Mouse (Mus musculus) C2C12 (cell line): ENCODE data around the gene Prr11.
A peak's percentile ranks its signal among the peaks of the same experiment; 100 is the strongest.

ENCODE experiments used
- CEBPB ChIP-seq: IDR thresholded peaks from one replicate; pipeline ENCODE4 v1.6.1; 2011; ENCODE audit warnings: low read depth, mild to moderate bottlenecking, control low read depth, moderate library complexity
- CTCF ChIP-seq: IDR thresholded peaks from one replicate; pipeline ENCODE4 v1.5.1; 2011; ENCODE audit not compliant: control insufficient read depth, insufficient read depth, insufficient read length
- FOSL1 ChIP-seq: IDR thresholded peaks from one replicate; pipeline ENCODE4 v1.8.0; 2011; ENCODE audit warnings: mild to moderate bottlenecking, low read length; ENCODE audit not compliant: poor library complexity, insufficient read depth, severe bottlenecking
- MAX ChIP-seq: IDR thresholded peaks from one replicate; pipeline ENCODE4 v1.6.1; 2011; ENCODE audit warnings: mild to moderate bottlenecking, control low read depth
- MYOD1 ChIP-seq: IDR thresholded peaks from one replicate; pipeline ENCODE4 v1.6.1; 2011; ENCODE audit warnings: low read depth; ENCODE audit not compliant: control insufficient read depth, insufficient read length
- MYOG ChIP-seq: IDR thresholded peaks from one replicate; pipeline ENCODE4 v1.6.1; 2011; ENCODE audit not compliant: control insufficient read depth, insufficient read length; ENCODE audit errors: extremely low read depth
- USF1 ChIP-seq: IDR thresholded peaks from one replicate; pipeline ENCODE4 v1.6.1; 2011; ENCODE audit warnings: low read depth, mild to moderate bottlenecking, control low read depth, moderate library complexity

DNA sequence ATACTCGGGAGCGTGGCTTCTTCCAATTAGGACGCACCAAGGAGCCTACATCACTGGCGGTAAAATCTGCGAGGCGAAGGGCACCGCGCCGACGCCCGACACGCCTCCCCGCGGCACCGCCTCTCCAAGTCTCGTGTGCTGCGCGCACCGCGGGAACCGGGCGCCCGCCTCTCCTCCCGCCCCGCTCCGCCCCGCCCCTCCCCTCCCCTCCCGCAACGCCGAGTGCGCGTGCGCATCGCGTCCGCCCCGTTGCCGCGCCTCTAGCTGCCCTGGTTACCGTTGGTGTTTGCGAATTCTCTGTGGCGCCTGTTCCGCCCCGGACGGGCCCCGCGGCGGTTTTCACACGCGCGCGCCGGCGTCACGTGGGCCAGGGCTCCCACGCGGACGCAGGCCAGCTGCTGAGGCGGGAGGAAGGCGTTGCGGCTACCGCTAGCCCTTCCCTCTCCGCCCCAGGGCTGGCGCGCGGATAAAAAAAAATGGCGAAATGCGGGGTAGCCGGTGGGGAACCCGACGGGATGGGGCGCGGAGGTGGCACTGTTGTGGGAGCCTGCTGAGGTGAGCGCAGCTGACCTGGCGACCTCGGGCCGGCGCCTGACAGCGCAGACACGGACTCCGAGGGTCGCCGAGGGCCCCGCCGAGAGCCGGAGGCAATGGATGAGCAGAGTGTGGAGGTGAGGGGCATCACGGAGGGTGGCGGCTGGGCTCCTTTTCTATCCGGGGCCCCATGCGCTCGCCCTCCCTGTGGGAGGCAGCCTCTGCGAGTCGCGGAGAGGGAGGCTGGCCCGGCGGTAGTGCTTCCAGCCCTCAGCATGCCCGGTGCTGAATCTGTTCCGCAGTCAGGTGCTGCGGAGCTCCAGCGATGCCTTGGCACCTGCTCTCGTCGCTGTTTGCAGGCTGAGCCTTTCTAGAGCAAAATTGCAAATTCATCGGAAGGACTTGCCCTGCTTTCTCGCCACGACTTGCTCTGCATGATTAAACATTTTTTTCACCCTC, 18.6 kb upstream of the Prr11 start, which contains the start of gene Trim37:
- TF ChIP-seq MAX = peak; percentile 77
- TF ChIP-seq CTCF = no peak
- peak; percentile 69 for TF ChIP-seq USF1
- TF ChIP-seq CEBPB = no peak
- TF ChIP-seq MYOG = no peak
- no peak for TF ChIP-seq MYOD1
- TF ChIP-seq FOSL1 = no peak
